Mouse (Mus musculus) thymus, adult 2 months (tissue): ENCODE results near the gene Palm2.

Experiments
- CTCF ChIP-seq: fragments of 200-500 bp; IDR thresholded peaks from 2 replicates; pipeline ENCODE4 v1.5.1; 2012; ENCODE audit warnings: mild to moderate bottlenecking, control low read depth, low read length, moderate library complexity, borderline replicate concordance; ENCODE audit not compliant: control insufficient read depth, poor library complexity, insufficient read depth; ENCODE audit errors: extremely low read depth
- POLR2A ChIP-seq: fragments of 200-500 bp; IDR thresholded peaks from 2 replicates; pipeline ENCODE4 v1.6.1; 2012; ENCODE audit warnings: mild to moderate bottlenecking, low read length, control low read depth, moderate library complexity; ENCODE audit not compliant: control insufficient read depth, poor library complexity, insufficient read depth; ENCODE audit errors: extremely low read depth

DNA sequence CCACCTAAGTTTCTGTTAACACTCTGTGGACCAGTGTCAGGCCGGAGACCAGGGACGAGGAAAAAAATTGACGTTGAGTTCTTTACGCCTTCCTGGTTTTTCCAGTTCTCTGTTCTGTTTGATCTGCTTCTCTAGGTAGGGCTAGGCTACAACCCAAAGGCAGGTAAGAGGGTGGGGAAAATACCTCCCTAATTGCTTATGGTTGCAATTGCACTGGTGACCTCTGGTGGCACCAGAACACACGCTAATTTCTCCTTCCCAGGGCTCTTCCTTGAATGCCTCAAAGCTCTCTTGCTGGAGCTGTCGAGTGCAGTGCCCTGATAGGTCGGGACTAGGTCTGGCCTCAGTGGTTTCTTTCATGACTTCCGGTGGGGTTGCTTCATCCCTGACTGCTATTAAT is 42.9 kb upstream of the Palm2 start:
- TF ChIP-seq CTCF (no peak), POLR2A (no peak)
